Comparison of ENCODE assay signal across 8 mouse cellular contexts in the genomic region with DNA sequence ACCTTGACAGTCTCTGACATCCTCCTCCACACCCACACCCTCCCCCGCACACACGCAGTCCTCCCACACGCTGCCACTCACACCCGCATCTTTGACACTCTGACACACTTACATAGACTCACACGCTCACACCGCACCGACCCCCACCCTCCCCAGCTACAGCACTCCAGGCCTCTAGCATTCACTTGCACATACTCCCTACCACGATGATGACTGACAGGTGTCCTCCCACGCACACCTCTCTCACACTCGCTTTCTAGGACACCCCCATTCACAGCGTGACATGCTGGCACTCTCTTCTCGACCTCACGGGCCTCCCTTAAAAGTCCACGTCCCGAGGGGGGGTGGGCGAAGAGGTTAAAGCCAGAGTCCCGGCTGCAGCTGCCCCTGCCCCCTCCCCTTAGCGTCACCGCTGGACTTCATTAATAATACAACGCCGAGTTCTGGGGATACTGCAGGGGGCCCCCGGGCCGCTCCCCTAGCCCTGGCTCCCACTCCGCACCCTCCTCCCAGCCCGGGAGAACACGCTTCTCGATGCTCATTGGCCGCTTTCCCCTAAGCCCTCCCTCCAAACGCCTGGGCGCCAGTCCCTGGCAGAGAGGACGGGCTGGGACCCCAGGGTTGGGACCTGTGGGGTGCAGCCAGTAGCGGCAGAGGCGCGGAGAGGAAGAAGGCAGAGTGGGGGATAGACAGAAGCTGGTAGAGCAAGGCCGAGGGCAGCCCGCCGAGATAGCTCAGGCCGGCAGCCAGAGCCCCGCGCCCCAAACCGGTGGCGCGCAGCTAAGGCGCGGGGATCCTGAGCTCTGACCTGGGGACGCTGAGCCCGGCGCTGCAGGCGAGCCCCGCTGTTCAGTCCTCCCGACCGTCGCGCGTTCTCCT. TPM values are rescaled to one million over a fixed set of nuclear protein-coding genes. Genes with fewer than 3 reads are reported as not detected.
A peak's percentile ranks its signal among the peaks of the same experiment; 100 is the strongest.
DNase-seq lines count a peak whose midpoint lies in the region; ATAC-seq and TF ChIP-seq lines count a peak whose summit lies in the region.

Gene Ppp1r1b (plus strand): TSS at position 322 of the 879 bp plus-strand sequence.

- 3% methylated on average over 55 of the region's 55 CpGs for WGBS in liver, adult 2 months
- WGBS in heart, embryonic 15.5 days: 1% methylated on average over 46 of the region's 55 CpGs
- 3% methylated on average over 55 of the region's 55 CpGs for WGBS in liver, embryonic 13.5 days (ENCODE audit: insufficient replicate concordance)
- 1% methylated on average over 54 of the region's 55 CpGs for WGBS in neural tube, embryonic 13.5 days

- ATAC-seq in heart, embryonic 15.5 days (replicated peaks; ENCODE audit: insufficient number of reproducible peaks, insufficient read depth, low FRiP score, low read depth): peak; percentile 75
- no peak for ATAC-seq in liver, embryonic 13.5 days (ENCODE audit: low read depth)
- ATAC-seq in neural tube, embryonic 13.5 days (ENCODE audit: low read depth): peak; percentile 57
- ATAC-seq in megakaryocyte-erythroid progenitor cell, adult 5-6 weeks (replicated peaks; ENCODE audit: low FRiP score, low TSS enrichment, poor library complexity, severe bottlenecking): no peak

- H3K4me3 ChIP-seq in liver, adult 2 months (ENCODE audit: insufficient read depth, low read depth, low read length): peak within 1 kb of the TSS; percentile 33; the same call in 1 of the 2 replicates
- H3K4me3 ChIP-seq in heart, embryonic 15.5 days: peak within 1 kb of the TSS; percentile 66
- H3K4me3 ChIP-seq in liver, embryonic 13.5 days (replicated peaks): peak within 1 kb of the TSS; percentile 40
- peak within 1 kb of the TSS; percentile 48 for H3K4me3 ChIP-seq in neural tube, embryonic 13.5 days

- no peaks in the 10 kb centered on the region for H3K36me3 ChIP-seq in liver, adult 2 months (ENCODE audit: control insufficient read depth, insufficient read depth, low read length)
- H3K36me3 ChIP-seq in heart, embryonic 15.5 days: no peaks in the 10 kb centered on the region
- H3K36me3 ChIP-seq in liver, embryonic 13.5 days: no peaks in the 10 kb centered on the region
- H3K36me3 ChIP-seq in neural tube, embryonic 13.5 days: no peaks in the 10 kb centered on the region

- peak within 1 kb of the TSS; percentile 43 for H3K9ac ChIP-seq in liver, adult 2 months (ENCODE audit: low read depth, low read length)
- H3K9ac ChIP-seq in heart, embryonic 15.5 days: peak within 1 kb of the TSS; percentile 70
- no peak within 1 kb of the TSS for H3K9ac ChIP-seq in liver, embryonic 13.5 days
- peak within 1 kb of the TSS; percentile 65 for H3K9ac ChIP-seq in neural tube, embryonic 13.5 days

- DNase-seq in liver, adult 2 months (ENCODE audit: extremely low read depth, low read depth, low spot score): no peak
- no peak for DNase-seq in liver
- peak; percentile 84 to 86 for DNase-seq in cerebellum, postnatal 25 days
- DNase-seq in kidney, postnatal 10 days: peak; percentile 70
- no peak for DNase-seq in liver, embryonic 13.5 days

- TF ChIP-seq POLR2A in liver, adult 2 months (IDR thresholded peaks at IDR 0.05; ENCODE audit: extremely low read depth, insufficient read depth, low read length): no peak

- H3K27me3 ChIP-seq in liver, adult 2 months (ENCODE audit: control insufficient read depth, insufficient read depth, low read length): peaks cover 23% of the 10 kb centered on the region
- peaks cover 65% of the 10 kb centered on the region for H3K27me3 ChIP-seq in heart, embryonic 15.5 days
- peaks cover 97% of the 10 kb centered on the region for H3K27me3 ChIP-seq in liver, embryonic 13.5 days
- peaks cover 97% of the 10 kb centered on the region for H3K27me3 ChIP-seq in neural tube, embryonic 13.5 days

- no peaks in the 10 kb centered on the region; the same call in 1 of the 2 replicates for H3K4me1 ChIP-seq in liver, adult 2 months (ENCODE audit: control insufficient read depth, insufficient read depth, low read length)
- peaks cover 42% of the 10 kb centered on the region for H3K4me1 ChIP-seq in heart, embryonic 15.5 days (replicated peaks)
- 0 out of 2 replicates have a peak, but pooled peaks cover 9% of the 10 kb centered on the region for H3K4me1 ChIP-seq in liver, embryonic 13.5 days (replicated peaks)
- H3K4me1 ChIP-seq in neural tube, embryonic 13.5 days (replicated peaks): peaks cover 22% of the 10 kb centered on the region

- H3K9me3 ChIP-seq in heart, embryonic 15.5 days (replicated peaks): no peaks in the 10 kb centered on the region
- H3K9me3 ChIP-seq in liver, embryonic 13.5 days (replicated peaks): no peaks in the 10 kb centered on the region
- H3K9me3 ChIP-seq in neural tube, embryonic 13.5 days: no peaks in the 10 kb centered on the region

- no peak within 1 kb of the TSS for H3K27ac ChIP-seq in liver, adult 2 months (replicated peaks; ENCODE audit: insufficient read depth, low read depth, low read length)
- H3K27ac ChIP-seq in heart, embryonic 15.5 days: peak within 1 kb of the TSS; percentile 8; the same call in 1 of the 2 replicates
- no peak within 1 kb of the TSS for H3K27ac ChIP-seq in liver, embryonic 13.5 days
- no peak within 1 kb of the TSS for H3K27ac ChIP-seq in neural tube, embryonic 13.5 days (replicated peaks)

- no peak for TF ChIP-seq CTCF in liver, adult 2 months (IDR thresholded peaks at IDR 0.05; ENCODE audit: low read depth, low read length)

- no peaks in the 10 kb centered on the region for H3K79me2 ChIP-seq in liver, adult 2 months (ENCODE audit: control insufficient read depth, insufficient read depth, low read length)

- peak within 1 kb of the TSS; percentile 90 for H3K4me2 ChIP-seq in heart, embryonic 15.5 days
- H3K4me2 ChIP-seq in liver, embryonic 13.5 days: peak within 1 kb of the TSS; percentile 59
- peak within 1 kb of the TSS; percentile 85 for H3K4me2 ChIP-seq in neural tube, embryonic 13.5 days

RNA-seq across cellular contexts. Expression of gene Ppp1r1b, which starts in this region (rescaled TPM):
- 0.55 and 0.87 TPM in 2 replicates for total RNA-seq in liver, adult 2 months (2014; rRNA removed)
- polyA plus RNA-seq in liver, adult 2 months (2012; rRNA removed): 2.8 and 4.3 TPM in 2 replicates
- 60.9 and 62.5 TPM in 2 replicates for polyA plus RNA-seq in heart, embryonic 15.5 days (2015; fragmentation: Nextera tagmentation; extraction: Ambion mirVana)
- 0.13 and 0.19 TPM in 2 replicates for polyA plus RNA-seq in liver, embryonic 13.5 days (2015; fragmentation: Nextera tagmentation; extraction: Ambion mirVana)
- polyA plus RNA-seq in neural tube, embryonic 13.5 days (2015; fragmentation: Nextera tagmentation; extraction: Ambion mirVana): 1.7 and 2.1 TPM in 2 replicates
- total RNA-seq in megakaryocyte-erythroid progenitor cell, adult 5-6 weeks (2014; fragmentation: Nextera tagmentation): not detected in 2 replicates
- total RNA-seq in megakaryocyte-erythroid progenitor cell, adult 5-6 weeks (2017): not detected in 2 replicates

Comparison
In these comparisons a context has a peak if more than half of its experiments do, and no peak if none do; other contexts are left out.
1. RNA of gene Ppp1r1b (polyA plus RNA-seq): 60.9 to 62.5 TPM in heart, embryonic 15.5 days; 2.8 to 4.3 TPM in liver, adult 2 months, 1.7 to 2.1 TPM in neural tube, embryonic 13.5 days and 0.13 to 0.19 TPM in liver, embryonic 13.5 days; every median in the first group is over 10 times any median in the second.
2. DNase-seq: peak in cerebellum, postnatal 25 days (2 of 2) and kidney, postnatal 10 days (single experiment); none in liver, adult 2 months (single experiment), liver (single experiment) and liver, embryonic 13.5 days (single experiment).
3. ATAC-seq: peak in heart, embryonic 15.5 days (single experiment) and neural tube, embryonic 13.5 days (single experiment); none in liver, embryonic 13.5 days (single experiment) and megakaryocyte-erythroid progenitor cell, adult 5-6 weeks (single experiment).
4. Peak in every context shown above with its lines, with median percentiles within 50 percentile points of each other: H3K4me3 ChIP-seq and H3K4me2 ChIP-seq.